Mouse (Mus musculus) hindbrain, embryonic 14.5 days (tissue): ENCODE measurements around the gene Fam102b. TPM values are rescaled to one million over a fixed set of nuclear protein-coding genes. Genes with fewer than 3 reads are reported as not detected.

Experiments used
- ATAC-seq: fragments of 200-750 bp; cut with Nextera tagmentation; 2 replicates; pipeline ENCODE4 v1.8.0; 2017; ENCODE audit warnings: moderate number of reproducible peaks, mild to moderate bottlenecking, moderate TSS enrichment, moderate library complexity; ENCODE audit not compliant: low FRiP score
- DNase-seq: peaks from one replicate; pipeline ENCODE4 v3.0.0-alpha.2; 2015; ENCODE audit warnings: low spot score
- H3K27ac ChIP-seq: fragments of 300-500 bp; sonication (generic); 2 replicates; pipeline ENCODE4 v1.5.1; 2014; ENCODE audit warnings: mild to moderate bottlenecking, moderate library complexity
- H3K27me3 ChIP-seq: fragments of 300-500 bp; sonication (generic); 2 replicates; pipeline ENCODE4 v1.6.1; 2014; ENCODE audit warnings: mild to moderate bottlenecking, low read length, mixed read lengths; ENCODE audit not compliant: control insufficient read depth, insufficient read depth
- H3K36me3 ChIP-seq: fragments of 300-500 bp; sonication (generic); replicated peaks from 2 replicates; pipeline ENCODE4 v1.6.1; 2014; ENCODE audit not compliant: control insufficient read depth, insufficient read depth
- H3K4me1 ChIP-seq: fragments of 300-500 bp; sonication (generic); replicated peaks from 2 replicates; pipeline ENCODE4 v1.6.1; 2014; ENCODE audit warnings: antibody characterized with exemption, low read length, mixed read lengths; ENCODE audit not compliant: control insufficient read depth, insufficient read depth
- H3K4me2 ChIP-seq: fragments of 300-500 bp; sonication (generic); replicated peaks from 2 replicates; pipeline ENCODE4 v1.6.1; 2014; ENCODE audit warnings: mild to moderate bottlenecking, moderate library complexity
- H3K4me3 ChIP-seq: fragments of 300-500 bp; sonication (generic); replicated peaks from 2 replicates; pipeline ENCODE4 v1.5.1; 2014; ENCODE audit warnings: mild to moderate bottlenecking, low read length
- H3K9ac ChIP-seq: fragments of 300-500 bp; sonication (generic); 2 replicates; pipeline ENCODE4 v1.6.1; 2014
- H3K9me3 ChIP-seq: fragments of 300-500 bp; sonication (generic); 2 replicates; pipeline ENCODE4 v1.6.1; 2016; ENCODE audit warnings: low read length; ENCODE audit not compliant: control insufficient read depth
- WGBS: fragments of 180-500 bp; shearing (Covaris S2); extraction: QIAGEN DNeasy Blood & Tissue Kit; methylation state at CpG from one replicate; pipeline ENCODE4 v1.1.7; 2014; 5-methylcytosine and 5-hydroxymethylcytosine counted together
- polyA plus RNA-seq: library from polyadenylated mRNA; unstranded; fragments of >200 nt; fragmentation: Nextera tagmentation; extraction: Ambion mirVana; gene quantifications from 2 replicates; pipeline ENCODE4 v1.2.1, GENCODE M21; 2014

Fam102b gene
- polyA plus RNA-seq, 1 experiment from 2014 or later = 20.9 TPM

GRCm38 (mm10) chr3:108957976-108958375 is 69.4 kb downstream of the Fam102b start:
- Histone ChIP-seq H3K9me3 (no peaks in the 10 kb centered on the region), H3K4me3 (no peak overlapping the region), H3K27ac (no peak overlapping the region), H3K4me1 (peaks cover 17% of the 10 kb centered on the region), H3K27me3 (no peaks in the 10 kb centered on the region), H3K4me2 (no peak overlapping the region), H3K9ac (no peak overlapping the region), H3K36me3 (no peaks in the 10 kb centered on the region)
- no peak for DNase-seq
- ATAC-seq = no peak

DNA sequence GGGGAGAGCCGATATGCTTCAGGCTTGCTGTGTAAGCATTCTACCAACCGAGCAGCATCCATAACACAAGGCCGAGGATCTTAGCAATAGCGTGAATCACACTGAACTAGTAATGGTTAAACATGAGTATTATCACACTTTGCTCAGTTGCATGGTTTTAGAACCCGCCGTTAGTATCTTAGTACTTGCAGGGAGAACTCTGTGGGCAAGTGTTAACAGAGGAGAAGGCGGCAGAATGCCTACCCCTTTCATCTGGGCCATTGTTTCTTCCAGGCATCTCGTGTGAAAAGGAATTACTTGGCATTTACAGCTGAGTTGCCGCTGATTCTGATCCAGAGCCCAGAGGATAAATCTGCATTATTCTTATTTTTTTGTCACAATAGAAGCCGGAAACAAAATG is 86.4 kb downstream of the Fam102b start:
- H3K27me3 ChIP-seq = no peaks in the 10 kb centered on the region
- no peak overlapping the region for H3K9ac ChIP-seq
- H3K4me2 ChIP-seq = no peak overlapping the region
- DNase-seq (no peak), ATAC-seq (no peak)
- 78% methylated on average over 10 of the region's 10 CpGs for WGBS
- no peaks in the 10 kb centered on the region for H3K36me3 ChIP-seq
- H3K9me3 ChIP-seq = no peaks in the 10 kb centered on the region
- no peak overlapping the region for H3K27ac ChIP-seq
- H3K4me3 ChIP-seq = no peak overlapping the region
- no peaks in the 10 kb centered on the region for H3K4me1 ChIP-seq

DNA sequence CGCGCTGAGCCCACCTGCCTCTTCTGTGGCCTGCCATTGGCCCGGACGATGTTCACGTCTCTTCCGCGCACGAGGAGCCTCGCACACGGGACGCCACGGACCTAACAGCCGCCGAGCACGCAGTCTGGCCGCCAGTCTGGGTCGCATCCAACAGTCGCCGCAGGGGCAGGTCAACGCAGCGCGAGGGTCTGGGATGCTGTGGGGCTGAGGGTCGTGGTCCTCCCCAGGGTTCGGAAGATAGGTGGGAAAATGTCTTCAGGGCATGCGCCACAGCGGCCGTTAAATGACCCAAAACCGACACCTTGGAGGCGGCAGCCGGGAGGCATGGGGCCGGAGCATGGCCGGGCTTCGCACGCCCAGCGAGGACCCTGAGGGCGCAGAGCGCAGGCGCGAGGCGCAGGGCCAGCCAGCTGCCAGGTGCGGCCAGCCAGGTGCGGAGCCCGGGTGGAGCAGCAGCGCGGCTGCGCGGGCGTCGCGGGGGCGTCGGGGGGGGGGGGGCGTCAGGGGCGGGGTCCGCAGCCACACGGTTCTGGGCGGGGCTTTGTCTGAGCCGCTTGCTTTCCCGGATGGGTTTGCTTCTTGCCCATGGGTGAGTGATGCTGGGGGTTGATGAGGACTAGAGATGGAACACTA is 87.3 kb downstream of the Fam102b start, which contains the start of gene Gm9857:
Gm9857 (minus strand) TSS at position 445 of the 633 bp plus-strand sequence.
- Histone ChIP-seq H3K4me2 (peak within 1 kb of the TSS; percentile 47), H3K36me3 (no peaks in the 10 kb centered on the region), H3K27ac (no peak within 1 kb of the TSS), H3K4me1 (no peaks in the 10 kb centered on the region), H3K9ac (peak within 1 kb of the TSS; percentile 24; the same call in 1 of the 2 replicates), H3K4me3 (peak within 1 kb of the TSS; percentile 24), H3K9me3 (no peaks in the 10 kb centered on the region), H3K27me3 (no peaks in the 10 kb centered on the region)
- WGBS = 57% methylated on average over 53 of the region's 59 CpGs
- ATAC-seq (peak; percentile 90), DNase-seq (no peak)

GRCm38 (mm10) chr3:108939573-108939972 is 87.8 kb downstream of the Fam102b start, which contains the start of gene Henmt1:
Gene Henmt1, plus strand, starts transcription at chr3:108939873.
- WGBS = 89% methylated on average over 5 of the region's 5 CpGs
- Histone ChIP-seq H3K4me3 (peak within 1 kb of the TSS; percentile 24), H3K4me1 (no peaks in the 10 kb centered on the region), H3K4me2 (peak within 1 kb of the TSS; percentile 47), H3K27me3 (no peaks in the 10 kb centered on the region), H3K27ac (no peak within 1 kb of the TSS), H3K9ac (peak within 1 kb of the TSS; percentile 24; the same call in 1 of the 2 replicates), H3K36me3 (no peaks in the 10 kb centered on the region), H3K9me3 (no peaks in the 10 kb centered on the region)
- DNase-seq (no peak), ATAC-seq (no peak)

- no peak for ATAC-seq
- no peak overlapping the region for H3K4me3 ChIP-seq
- no peak overlapping the region for H3K27ac ChIP-seq
- no peaks in the 10 kb centered on the region for H3K36me3 ChIP-seq
- H3K4me2 ChIP-seq = no peak overlapping the region
- H3K27me3 ChIP-seq = no peaks in the 10 kb centered on the region
- no peak overlapping the region for H3K9ac ChIP-seq
- no peaks in the 10 kb centered on the region for H3K4me1 ChIP-seq
- 96% methylated on average over 5 of the region's 5 CpGs for WGBS
- no peak for DNase-seq
- H3K9me3 ChIP-seq = no peaks in the 10 kb centered on the region
Measured at GRCm38 (mm10) chr3:108938691-108939090, 88.7 kb downstream of the Fam102b start.

DNA sequence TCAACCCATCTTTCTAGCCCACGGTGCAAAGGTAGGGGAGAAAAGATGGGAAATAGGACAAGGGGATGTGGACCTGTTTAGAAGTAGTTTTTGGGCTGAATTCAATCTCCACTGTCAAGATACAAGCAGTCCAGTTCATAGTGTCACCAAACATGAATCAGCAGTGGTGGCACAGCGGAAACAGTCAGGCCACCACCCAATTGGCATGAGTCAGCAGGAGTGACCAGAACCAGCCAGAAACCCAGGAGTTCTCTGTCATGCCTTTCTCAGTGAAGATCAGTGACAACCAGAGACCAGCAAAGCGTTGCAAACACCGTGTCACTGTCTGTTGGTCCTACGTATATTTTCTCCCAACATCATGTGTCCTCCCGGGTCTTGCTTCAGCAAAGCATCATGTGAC is 93.8 kb downstream of the Fam102b start:
- Histone ChIP-seq H3K9me3 (no peaks in the 10 kb centered on the region), H3K9ac (no peak overlapping the region), H3K4me3 (no peak overlapping the region), H3K4me1 (no peaks in the 10 kb centered on the region), H3K27me3 (no peaks in the 10 kb centered on the region), H3K27ac (no peak overlapping the region), H3K36me3 (no peaks in the 10 kb centered on the region), H3K4me2 (no peak overlapping the region)
- DNase-seq (no peak), ATAC-seq (no peak)
- 96% methylated on average over 6 of the region's 6 CpGs for WGBS

DNA sequence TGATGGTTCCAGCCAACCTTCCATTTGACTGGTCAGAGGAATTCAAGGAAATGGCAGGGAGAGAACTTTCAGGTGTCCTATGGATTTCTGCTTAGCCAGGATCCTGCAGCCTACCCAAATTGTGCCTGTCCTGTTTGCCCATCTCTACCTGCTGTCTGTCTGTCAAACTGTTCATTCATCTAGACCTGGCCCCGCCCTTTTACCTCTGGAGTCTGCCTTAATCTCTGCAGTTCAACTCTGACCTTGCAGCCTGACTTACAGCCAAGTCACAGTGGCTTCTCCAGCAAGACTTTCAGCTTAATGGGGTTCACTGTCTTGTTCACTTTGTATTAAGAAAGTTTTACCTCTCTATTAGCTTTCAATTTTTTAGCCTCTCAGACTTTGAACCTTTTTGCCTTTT is 101.1 kb downstream of the Fam102b start:
- no peaks in the 10 kb centered on the region for H3K4me1 ChIP-seq
- H3K9me3 ChIP-seq = no peaks in the 10 kb centered on the region
- no peak overlapping the region for H3K9ac ChIP-seq
- ATAC-seq (no peak), DNase-seq (no peak)
- no peaks in the 10 kb centered on the region for H3K36me3 ChIP-seq
- no peak overlapping the region for H3K4me3 ChIP-seq
- H3K4me2 ChIP-seq = no peak overlapping the region
- 68% methylated on average over 1 of the region's 1 CpGs for WGBS
- H3K27ac ChIP-seq = no peak overlapping the region
- H3K27me3 ChIP-seq = no peaks in the 10 kb centered on the region

DNA sequence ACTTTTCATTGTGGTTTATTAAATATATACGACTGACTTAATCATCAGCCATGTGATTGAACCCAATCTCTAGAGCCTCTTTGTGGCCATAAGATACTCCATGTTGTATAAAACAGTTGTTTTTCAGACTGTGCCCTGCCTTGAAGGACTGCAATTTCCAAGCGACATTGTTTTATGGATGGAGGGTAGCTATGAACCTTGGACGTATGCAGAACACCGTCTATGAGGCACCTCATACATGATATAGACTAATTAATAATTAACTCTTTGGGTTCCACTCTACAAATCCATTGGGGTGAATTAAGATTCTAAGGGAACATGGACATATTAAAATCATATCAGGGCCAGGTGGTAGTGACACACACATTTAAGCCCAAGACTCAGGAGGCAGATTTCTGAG is 101.7 kb downstream of the Fam102b start:
- no peaks in the 10 kb centered on the region for H3K4me1 ChIP-seq
- no peak overlapping the region for H3K9ac ChIP-seq
- H3K27me3 ChIP-seq = no peaks in the 10 kb centered on the region
- no peak overlapping the region for H3K4me3 ChIP-seq
- no peaks in the 10 kb centered on the region for H3K36me3 ChIP-seq
- H3K27ac ChIP-seq = no peak overlapping the region
- no peak overlapping the region for H3K4me2 ChIP-seq
- ATAC-seq = no peak
- no peak for DNase-seq
- H3K9me3 ChIP-seq = no peaks in the 10 kb centered on the region
- 92% methylated on average over 4 of the region's 4 CpGs for WGBS

DNA sequence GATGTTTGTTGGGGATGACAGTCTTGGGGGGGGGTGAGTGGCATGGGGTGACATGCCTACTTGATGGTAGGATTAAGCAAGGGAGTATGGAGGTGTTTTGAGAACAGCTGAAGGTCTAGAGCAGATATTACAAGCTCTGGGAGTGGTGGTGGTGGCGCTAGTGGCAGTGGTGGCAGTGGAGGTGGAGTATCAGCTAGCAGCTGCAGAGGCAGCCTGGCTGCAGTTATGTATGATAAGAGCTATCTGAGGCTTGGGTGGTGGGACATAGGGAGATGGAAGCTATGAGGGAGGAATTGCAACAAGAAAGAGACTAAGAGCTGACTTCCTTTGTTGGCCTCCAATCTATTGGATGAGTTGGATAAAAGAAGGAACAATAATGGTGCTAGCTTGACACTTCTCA is 105.6 kb downstream of the Fam102b start:
- no peak for ATAC-seq
- WGBS = 82% methylated on average over 1 of the region's 1 CpGs
- no peaks in the 10 kb centered on the region for H3K9me3 ChIP-seq

More for the DNA sequence above, 105.6 kb downstream of the Fam102b start:
- Histone ChIP-seq H3K4me3 (no peak overlapping the region), H3K27ac (no peak overlapping the region), H3K36me3 (no peaks in the 10 kb centered on the region), H3K27me3 (no peaks in the 10 kb centered on the region), H3K9ac (no peak overlapping the region), H3K4me1 (no peaks in the 10 kb centered on the region), H3K4me2 (no peak overlapping the region)
- DNase-seq = no peak
